Mouse (Mus musculus) CH12.LX (cell line): ENCODE data around the gene Thap8. TPM values are rescaled to one million over a fixed set of nuclear protein-coding genes. Genes with fewer than 3 reads are reported as not detected.

Source experiments
- DNase-seq: peaks from one replicate; pipeline ENCODE4 v3.0.0-alpha.2; 2013; ENCODE audit errors: extremely low read depth
- H3K27ac ChIP-seq: 2 replicates; pipeline ENCODE4 v1.5.1; 2012; ENCODE audit warnings: low read depth, mild to moderate bottlenecking, control low read depth, moderate library complexity; ENCODE audit not compliant: insufficient read depth
- H3K27me3 ChIP-seq: replicated peaks from 2 replicates; pipeline ENCODE3; 2012; ENCODE audit warnings: inconsistent platforms
- H3K36me3 ChIP-seq, 2 experiments: replicated peaks in 1 of 2; 2 replicates each; pipeline versions ENCODE3 to v1.6.1; 2012; ENCODE audit warnings: inconsistent platforms in 1 of 2, low read length in 1 of 2, mild to moderate bottlenecking in 1 of 2, mixed read lengths in 1 of 2, moderate library complexity in 1 of 2; ENCODE audit not compliant: control insufficient read depth in 1 of 2, insufficient read depth in 1 of 2
- H3K4me1 ChIP-seq, 2 experiments: 2 replicates each; pipeline ENCODE4 v1.6.1; 2012; ENCODE audit warnings: inconsistent platforms in 1 of 2, moderate library complexity in 1 of 2; ENCODE audit not compliant: insufficient read depth in 2 of 2, control insufficient read depth in 1 of 2
- H3K4me2 ChIP-seq: 2 replicates; pipeline ENCODE4 v1.6.1; 2012; ENCODE audit warnings: low read depth, mild to moderate bottlenecking, control low read depth; ENCODE audit not compliant: poor library complexity, insufficient read depth, severe bottlenecking
- H3K4me3 ChIP-seq, 3 experiments: fragments of 150-350 bp in 1 of 3; sonication (generic) in 1 of 3; replicated peaks in 1 of 3; 2 replicates each; pipeline versions ENCODE3 to v1.5.1; 2011 to 2012; ENCODE audit warnings: low read depth in 2 of 3, low read length in 2 of 3, mild to moderate bottlenecking in 2 of 3, moderate library complexity in 2 of 3, control low read depth in 1 of 3, improper control_type of control experiment in 1 of 3, inconsistent platforms in 1 of 3, mixed read lengths in 1 of 3; ENCODE audit not compliant: poor library complexity in 1 of 3
- H3K79me2 ChIP-seq: replicated peaks from 2 replicates; pipeline ENCODE4 v1.6.1; 2012; ENCODE audit warnings: mild to moderate bottlenecking, moderate library complexity; ENCODE audit not compliant: control insufficient read depth, poor library complexity, insufficient read depth, severe bottlenecking; ENCODE audit errors: extremely low read depth
- H3K9ac ChIP-seq: 2 replicates; pipeline ENCODE4 v1.6.1; 2012; ENCODE audit warnings: low read depth, mild to moderate bottlenecking, control low read depth, moderate library complexity; ENCODE audit not compliant: insufficient read depth
- H3K9me3 ChIP-seq: replicated peaks from 2 replicates; pipeline ENCODE3; 2012; ENCODE audit warnings: low read length, inconsistent platforms, mixed read lengths
- CHD1 ChIP-seq: IDR thresholded peaks from 2 replicates; pipeline ENCODE4 v1.6.1; 2012; ENCODE audit warnings: low read depth, low read length, improper control_type of control experiment, inconsistent platforms
- CHD2 ChIP-seq: IDR thresholded peaks from 2 replicates; pipeline ENCODE4 v1.6.1; 2011; ENCODE audit warnings: low read length, improper control_type of control experiment
- E2F4 ChIP-seq: IDR thresholded peaks from 2 replicates; pipeline ENCODE4 v1.6.1; 2011; ENCODE audit warnings: low read depth, low read length, improper control_type of control experiment; ENCODE audit not compliant: insufficient replicate concordance
- EP300 ChIP-seq: IDR thresholded peaks from 2 replicates; pipeline ENCODE4 v1.6.1; 2011; ENCODE audit warnings: low read length, improper control_type of control experiment
- ETS1 ChIP-seq: conservative IDR thresholded peaks from 2 replicates; pipeline ENCODE4 v1.6.1; 2012; ENCODE audit warnings: low read depth, mild to moderate bottlenecking, inconsistent platforms, low read length, improper control_type of control experiment, moderate library complexity
- HCFC1 ChIP-seq: IDR thresholded peaks from 2 replicates; pipeline ENCODE4 v1.6.1; 2012; ENCODE audit warnings: low read depth, mild to moderate bottlenecking, inconsistent platforms, low read length, improper control_type of control experiment
- IRF4 ChIP-seq: IDR thresholded peaks from 2 replicates; pipeline ENCODE4 v1.6.1; 2014; ENCODE audit warnings: low read depth, mild to moderate bottlenecking, inconsistent platforms, low read length, improper control_type of control experiment
- JUN ChIP-seq: IDR thresholded peaks from 2 replicates; pipeline ENCODE4 v1.6.1; 2011; ENCODE audit warnings: low read depth, mild to moderate bottlenecking, low read length, improper control_type of control experiment, moderate library complexity; ENCODE audit not compliant: insufficient read depth
- KAT2A ChIP-seq: IDR thresholded peaks from 2 replicates; pipeline ENCODE4 v1.6.1; 2012; ENCODE audit warnings: low read length, improper control_type of control experiment, inconsistent platforms; ENCODE audit not compliant: insufficient replicate concordance
- MAZ ChIP-seq: IDR thresholded peaks from 2 replicates; pipeline ENCODE4 v1.6.1; 2012; ENCODE audit warnings: low read depth, mild to moderate bottlenecking, inconsistent platforms, low read length, improper control_type of control experiment, moderate library complexity
- MXI1 ChIP-seq: IDR thresholded peaks from 2 replicates; pipeline ENCODE4 v1.6.1; 2011; ENCODE audit warnings: mild to moderate bottlenecking, low read depth, low read length, improper control_type of control experiment
- NELFE ChIP-seq: IDR thresholded peaks from 2 replicates; pipeline ENCODE4 v1.6.1; 2011; ENCODE audit warnings: low read depth, low read length, improper control_type of control experiment
- PAX5 ChIP-seq: IDR thresholded peaks from 2 replicates; pipeline ENCODE4 v1.6.1; 2012; ENCODE audit warnings: low read length, inconsistent platforms, mixed read lengths
- POLR2A ChIP-seq: IDR thresholded peaks from 2 replicates; pipeline ENCODE4 v1.6.1; 2011; ENCODE audit warnings: low read depth, mild to moderate bottlenecking, improper control_type of control experiment, low read length
- POLR2AphosphoS2 ChIP-seq: IDR thresholded peaks from 2 replicates; pipeline ENCODE4 v1.6.1; 2011; ENCODE audit warnings: low read depth, low read length, improper control_type of control experiment
- RCOR1 ChIP-seq: conservative IDR thresholded peaks from 2 replicates; pipeline ENCODE4 v1.6.1; 2012; ENCODE audit warnings: low read depth, mild to moderate bottlenecking, inconsistent platforms, low read length, improper control_type of control experiment
- SIN3A ChIP-seq: IDR thresholded peaks from 2 replicates; pipeline ENCODE4 v1.6.1; 2012; ENCODE audit warnings: low read length, improper control_type of control experiment, inconsistent platforms
- SMC3 ChIP-seq: IDR thresholded peaks from 2 replicates; pipeline ENCODE4 v1.6.1; 2011; ENCODE audit warnings: low read depth, low read length, improper control_type of control experiment
- TBP ChIP-seq: conservative IDR thresholded peaks from 2 replicates; pipeline ENCODE4 v1.6.1; 2011; ENCODE audit warnings: low read depth, low read length, improper control_type of control experiment
- UBTF ChIP-seq: IDR thresholded peaks from 2 replicates; pipeline ENCODE4 v1.6.1; 2012; ENCODE audit warnings: low read depth, mild to moderate bottlenecking, inconsistent platforms, low read length, improper control_type of control experiment, moderate library complexity
- USF2 ChIP-seq: conservative IDR thresholded peaks from 2 replicates; pipeline ENCODE4 v1.6.1; 2011; ENCODE audit warnings: low read depth, low read length, improper control_type of control experiment
- dilution Hi-C: fragments of 300-500 bp; cut with MboI; formaldehyde crosslinking; loops from 2 replicates; pipeline ENCODE4 v1.14.3; 2020; ENCODE audit warnings: low sequenced_read_pairs; ENCODE audit not compliant: extremely low pct_unique_long_range_greater_than_20kb, extremely low pct_ligation_motif_present
- in situ Hi-C: fragments of 300-500 bp; cut with MboI; formaldehyde crosslinking; loops from 3 replicates; pipeline ENCODE4 v1.14.3; 2019; ENCODE audit warnings: low sequenced_read_pairs, low pct_ligation_motif_present, low pct_unique_long_range_greater_than_20kb, mixed read lengths
- polyA plus RNA-seq: library from polyadenylated mRNA; unstranded; fragments of >175 nt; gene quantifications from 2 replicates; pipeline ENCODE4 v1.2.1, GENCODE M21; 2012; ENCODE audit warnings: low read depth; ENCODE audit not compliant: insufficient read length
- total RNA-seq, 2 experiments: library from RNA; depleted of rRNA; stranded (reverse); fragments of 300-350 nt in 1 of 2; fragments of >200 nt in 1 of 2; gene quantifications; 2 replicates each; pipeline ENCODE4 v1.2.3; 2012 to 2014

The Thap8 gene
- total and polyA plus RNA-seq, 3 experiments, result 0.23 to 0.38 TPM; not detected in 1

- TF ChIP-seq NELFE, result peak; percentile 93
- TF ChIP-seq JUN, result no peak
- peak; percentile 78 for TF ChIP-seq HCFC1
- peak; percentile 75 for TF ChIP-seq MXI1
These were observed 28.4 kb downstream of the Thap8 start, which contains the start of gene Alkbh6 (continued) for GRCm38 (mm10) chr7:30308076-30309005.

- no peak for DNase-seq
- peaks cover 11 to 29% of the 10 kb centered on the region in 2 experiments for H3K4me1 ChIP-seq
- no peak for TF ChIP-seq ETS1
- TF ChIP-seq IRF4, result no peak
- H3K36me3 ChIP-seq, result peaks cover 15 to 46% of the 10 kb centered on the region in 2 experiments
- H3K9me3 ChIP-seq, result no peaks in the 10 kb centered on the region
- H3K9ac ChIP-seq, result peak overlapping the region; percentile 66
- peak overlapping the region; percentile 76 for H3K4me2 ChIP-seq
- dilution Hi-C loops, result no loop called here
- peak overlapping the region; percentile 75 to 96 (median 85) for H3K4me3 ChIP-seq
- H3K27me3 ChIP-seq, result peaks cover 5% of the 10 kb centered on the region
- no peak overlapping the region for H3K27ac ChIP-seq
- peaks cover 6% of the 10 kb centered on the region for H3K79me2 ChIP-seq
- in situ Hi-C loops, result no loop called here
These were observed 29.7 kb downstream of the Thap8 start for GRCm38 (mm10) chr7:30309395-30310129.

GRCm38 (mm10) chr7:30310136-30310535 lies 30.2 kb downstream of the Thap8 start:
- H3K36me3 ChIP-seq, result peaks cover 15 to 50% of the 10 kb centered on the region in 2 experiments
- H3K4me1 ChIP-seq, result peaks cover 11 to 29% of the 10 kb centered on the region in 2 experiments
- H3K27ac ChIP-seq, result no peak overlapping the region
- H3K9me3 ChIP-seq, result no peaks in the 10 kb centered on the region
- H3K9ac ChIP-seq, result no peak overlapping the region
- peaks cover 5% of the 10 kb centered on the region for H3K27me3 ChIP-seq
- H3K4me2 ChIP-seq, result no peak overlapping the region
- in situ Hi-C loops (no loop called here), dilution Hi-C loops (no loop called here)
- no peak for DNase-seq
- H3K79me2 ChIP-seq, result peaks cover 6% of the 10 kb centered on the region
- H3K4me3 ChIP-seq, result no peak overlapping the region
- TF ChIP-seq KAT2A, result no peak
- no peak for TF ChIP-seq SIN3A
- TF ChIP-seq CHD1, result no peak
- TF ChIP-seq USF2, result no peak
- TF ChIP-seq E2F4, result no peak
- TF ChIP-seq POLR2AphosphoS2, result no peak
- no peak for TF ChIP-seq UBTF
- TF ChIP-seq MAZ, result no peak
- no peak for TF ChIP-seq EP300
- TF ChIP-seq RCOR1, result no peak
- no peak for TF ChIP-seq TBP
- no peak for TF ChIP-seq PAX5
- TF ChIP-seq POLR2A, result no peak
- no peak for TF ChIP-seq CHD2
- TF ChIP-seq SMC3, result no peak
